Comparison of ENCODE assay signal across 7 mouse cellular contexts in the genomic region with DNA sequence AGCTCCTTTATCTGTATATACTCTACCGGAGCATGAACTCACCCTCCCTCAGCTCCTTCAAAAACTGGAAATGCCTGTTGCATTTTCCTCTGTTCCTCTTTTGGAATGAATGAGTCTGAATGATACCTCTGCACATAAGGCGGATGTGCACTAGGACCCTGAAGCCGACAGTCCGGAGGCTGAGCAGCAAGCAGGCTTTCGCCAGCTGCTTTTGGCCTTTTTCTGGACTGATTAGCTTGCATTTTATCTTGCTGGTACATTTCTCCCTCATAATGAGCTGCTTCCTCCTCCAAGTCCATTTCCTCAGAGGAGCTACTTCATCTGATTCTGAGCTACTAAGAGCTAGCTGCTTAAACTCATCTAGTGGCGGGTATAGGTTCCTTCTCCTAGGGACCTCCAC. TPM values are rescaled to one million over a fixed set of nuclear protein-coding genes. Genes with fewer than 3 reads are reported as not detected.
"Had no signal": no experiment of that assay in that cellular context is flagged by ENCODE, and none has a peak within 500 bp of the region (broad histone marks: within the 10 kb centered on the region; RNA-seq: fewer than 3 reads in every experiment).

No protein-coding gene starts in this region.

RNA-seq across cellular contexts. Expression of a gene that starts 26.9 kb away (rescaled TPM):
- total RNA-seq: granulocyte monocyte progenitor cell, adult 5-6 weeks had no signal
- polyA plus RNA-seq: heart, embryonic 16.5 days; intestine, embryonic 14.5 days; intestine, embryonic 16.5 days; kidney, embryonic 14.5 days; liver, embryonic 12.5 days; liver, embryonic 14.5 days had no signal
